In genomic region chr1:135280646-135281045, GRCm38 (mm10) we compare ENCODE assay signal across 9 mouse cellular contexts. TPM values are rescaled to one million over a fixed set of nuclear protein-coding genes. Genes with fewer than 3 reads are reported as not detected.
DNase-seq lines count a peak whose midpoint lies in the region; TF ChIP-seq lines count a peak whose summit lies in the region.
"Had no signal": no experiment of that assay in that cellular context is flagged by ENCODE, and none has a peak within 500 bp of the region (broad histone marks: within the 10 kb centered on the region; RNA-seq: fewer than 3 reads in every experiment).

No protein-coding gene starts in this region.

- peaks cover 3% of the 10 kb centered on the region; the same call in 1 of the 2 replicates for H3K4me1 ChIP-seq in cerebellum, adult 2 months (ENCODE audit: control insufficient read depth, insufficient read depth, low read length)

- no peak for TF ChIP-seq CTCF in cerebellum, adult 2 months (IDR thresholded peaks at IDR 0.05; ENCODE audit: borderline replicate concordance, insufficient read depth, low read depth, low read length)

- H3K4me3 ChIP-seq in cerebellum, adult 2 months (replicated peaks; ENCODE audit: insufficient read depth, low read depth, low read length), result no peak overlapping the region
- H3K4me3 ChIP-seq: liver, embryonic 15.5 days had no signal

- H3K27me3 ChIP-seq in cerebellum, adult 2 months (ENCODE audit: control insufficient read depth, insufficient read depth, low read length), result no peaks in the 10 kb centered on the region

- TF ChIP-seq POLR2A in cerebellum, adult 2 months (IDR thresholded peaks at IDR 0.05; ENCODE audit: borderline replicate concordance, insufficient read depth, low read length), result no peak

- WGBS in cerebellum, adult 2 months, result 10% methylated on average over 9 of the region's 9 CpGs

- peak; percentile 54 to 68 for DNase-seq in cerebellum, adult 2 months
- DNase-seq in cerebellum, adult 11-12 months, result no peak
- peak; percentile 58 for DNase-seq in 3134 (ENCODE audit: extremely low read depth, insufficient read length, low spot score)
- peak; percentile 55 to 66 for DNase-seq in cerebellum, postnatal 14 days
- DNase-seq in heart, postnatal 25 days (ENCODE audit: low spot score), result peak; percentile 35
- peak; percentile 61 to 85 for DNase-seq in left cerebral cortex, postnatal 10 days (ENCODE audit: extremely low spot score in 1 of 2, low spot score in 2 of 2)
- DNase-seq in right cerebral cortex, postnatal 25 days, result peak; percentile 48
- no peak for DNase-seq in spleen, postnatal 4 days (ENCODE audit: low spot score in 2 of 2)

- H3K27ac ChIP-seq in cerebellum, adult 2 months (ENCODE audit: insufficient read depth, low read length), result no peak overlapping the region
- H3K27ac ChIP-seq: liver, embryonic 15.5 days had no signal

- intact Hi-C loops in heart, postnatal 25 days (cut with DNase I), result no loop called here
- intact Hi-C loops in left cerebral cortex, postnatal 10 days (cut with DNase I), result loop anchor here (5.0 kb wide), 1 partner anchor 87 kb away; no protein-coding TSS in a partner anchor

RNA-seq across cellular contexts. Expression of gene Rnpep, which starts 3.2 kb away (rescaled TPM):
- 54.2 and 54.4 TPM in 2 replicates for polyA plus RNA-seq in cerebellum, adult 2 months (2012; rRNA removed)
- 10 to 100 TPM; 22.1 TPM for total RNA-seq in heart, postnatal 25 days (2021)
- total RNA-seq in left cerebral cortex, postnatal 10 days (2021), result 10 to 100 TPM; 47.3 to 52.1 TPM

RNA-seq across cellular contexts. Expression of gene Elf3, which starts 22.3 kb away (rescaled TPM):
- polyA plus RNA-seq in cerebellum, adult 2 months (2012; rRNA removed), result 0.34 and 0.63 TPM in 2 replicates
- total RNA-seq in heart, postnatal 25 days (2021), result not detected
- total RNA-seq in left cerebral cortex, postnatal 10 days (2021), result not detected

RNA-seq across cellular contexts. Expression of gene Timm17a, which starts 32.9 kb away (rescaled TPM):
- polyA plus RNA-seq in cerebellum, adult 2 months (2012; rRNA removed), result 104 and 110 TPM in 2 replicates
- 100 to 1,000 TPM; 391 to 392 TPM for total RNA-seq in heart, postnatal 25 days (2021)
- 100 to 1,000 TPM; 155 to 166 TPM for total RNA-seq in left cerebral cortex, postnatal 10 days (2021)

RNA-seq across cellular contexts. Expression of gene Lmod1, which starts 44.0 kb away (rescaled TPM):
- polyA plus RNA-seq in cerebellum, adult 2 months (2012; rRNA removed), result 0.47 and 0.59 TPM in 2 replicates
- 1 to 10 TPM; 2.7 to 3.8 TPM for total RNA-seq in heart, postnatal 25 days (2021)
- total RNA-seq in left cerebral cortex, postnatal 10 days (2021), result under 1 TPM; 0.36 to 0.54 TPM

Comparison
In these comparisons a context has a peak if more than half of its experiments do, and no peak if none do; other contexts are left out.
1. DNase-seq: peak in cerebellum, adult 2 months (2 of 2), 3134 (single experiment), cerebellum, postnatal 14 days (2 of 2), heart, postnatal 25 days (single experiment), left cerebral cortex, postnatal 10 days (2 of 2) and right cerebral cortex, postnatal 25 days (single experiment); none in cerebellum, adult 11-12 months (single experiment) and spleen, postnatal 4 days (0 of 2).